Mouse (Mus musculus): ENCODE measurements at regions not wholly inside any gene's neighbourhood (a gene's known extent, or its start where the extent isn't known, plus 50 kb on each side); places are given as distances from the start of the nearest gene placed in this dataset.
A peak's percentile ranks its signal among the peaks of the same experiment; 100 is the strongest.
"Not testable (repeated sequence)": the region's sequence is repeated elsewhere in the genome, so short reads cannot be mapped to it uniquely, and the experiment has no call there.

- Histone ChIP-seq H3K9me3 (replicated peaks) (peaks cover 14% of the 10 kb centered on the region), H3K4me3 (ENCODE audit: low read depth, low read length) (no peak overlapping the region)
Observed at GRCm38 (mm10) chr12:97157748-97158147, 1101.5 kb downstream of the Galc start.

GRCm38 (mm10) chr12:97156499-97157110 lies 1102.7 kb downstream of the Galc start:
- TF ChIP-seq TAL1 (conservative IDR thresholded peaks at IDR 0.05; ENCODE audit: low read depth, low read length), result no peak
- TF ChIP-seq POLR2AphosphoS5 (IDR thresholded peaks at IDR 0.05; ENCODE audit: insufficient replicate concordance, low read depth, low read length), result no peak
- no peak for TF ChIP-seq GATA1 (IDR thresholded peaks at IDR 0.05; ENCODE audit: borderline replicate concordance, low read length)
- no peak for TF ChIP-seq GATA2 (IDR thresholded peaks at IDR 0.05; ENCODE audit: borderline replicate concordance, low read depth, low read length)
- no peak for TF ChIP-seq CTCF (IDR thresholded peaks at IDR 0.05; ENCODE audit: low read depth, low read length)
- Histone ChIP-seq H3K36me3 (replicated peaks) (no peaks in the 10 kb centered on the region), H3K9me3 (replicated peaks) (peaks cover 10% of the 10 kb centered on the region), H3K27me3 (ENCODE audit: insufficient read depth, low read length) (no peaks in the 10 kb centered on the region), H3K4me3 (ENCODE audit: low read depth, low read length) (no peak overlapping the region), H3K4me1 (ENCODE audit: insufficient read depth, low read depth, low read length) (no peaks in the 10 kb centered on the region)
- no peak for DNase-seq (ENCODE audit: low spot score)
- no peak for ATAC-seq (ENCODE audit: extremely low read depth, insufficient number of reproducible peaks, low FRiP score, poor library complexity, severe bottlenecking)

More at GRCm38 (mm10) chr12:97157748-97158147, 1101.5 kb downstream of the Galc start:
- Histone ChIP-seq H3K4me1 (ENCODE audit: insufficient read depth, low read depth, low read length) (no peaks in the 10 kb centered on the region), H3K27me3 (ENCODE audit: insufficient read depth, low read length) (no peaks in the 10 kb centered on the region), H3K36me3 (replicated peaks) (no peaks in the 10 kb centered on the region)
- DNase-seq (ENCODE audit: low spot score) (no peak), ATAC-seq (ENCODE audit: extremely low read depth, insufficient number of reproducible peaks, low FRiP score, poor library complexity, severe bottlenecking) (no peak)
- no peak for TF ChIP-seq POLR2AphosphoS5 (IDR thresholded peaks at IDR 0.05; ENCODE audit: insufficient replicate concordance, low read depth, low read length)
- TF ChIP-seq GATA2 (IDR thresholded peaks at IDR 0.05; ENCODE audit: borderline replicate concordance, low read depth, low read length), result no peak
- TF ChIP-seq TAL1 (conservative IDR thresholded peaks at IDR 0.05; ENCODE audit: low read depth, low read length), result no peak
- no peak for TF ChIP-seq CTCF (IDR thresholded peaks at IDR 0.05; ENCODE audit: low read depth, low read length)
- no peak for TF ChIP-seq GATA1 (IDR thresholded peaks at IDR 0.05; ENCODE audit: borderline replicate concordance, low read length)

GRCm38 (mm10) chr12:97142720-97143119 lies 1116.5 kb downstream of the Galc start:
- ATAC-seq (ENCODE audit: extremely low read depth, insufficient number of reproducible peaks, low FRiP score, poor library complexity, severe bottlenecking) (no peak), DNase-seq (ENCODE audit: low spot score) (no peak)
- Histone ChIP-seq H3K36me3 (replicated peaks) (no peaks in the 10 kb centered on the region), H3K27me3 (ENCODE audit: insufficient read depth, low read length) (no peaks in the 10 kb centered on the region), H3K4me1 (ENCODE audit: insufficient read depth, low read depth, low read length) (no peaks in the 10 kb centered on the region), H3K9me3 (replicated peaks) (no peaks in the 10 kb centered on the region), H3K4me3 (ENCODE audit: low read depth, low read length) (no peak overlapping the region)
- no peak for TF ChIP-seq CTCF (IDR thresholded peaks at IDR 0.05; ENCODE audit: low read depth, low read length)
- no peak for TF ChIP-seq TAL1 (conservative IDR thresholded peaks at IDR 0.05; ENCODE audit: low read depth, low read length)
- no peak for TF ChIP-seq GATA1 (IDR thresholded peaks at IDR 0.05; ENCODE audit: borderline replicate concordance, low read length)
- no peak for TF ChIP-seq POLR2AphosphoS5 (IDR thresholded peaks at IDR 0.05; ENCODE audit: insufficient replicate concordance, low read depth, low read length)
- no peak for TF ChIP-seq GATA2 (IDR thresholded peaks at IDR 0.05; ENCODE audit: borderline replicate concordance, low read depth, low read length)

- H3K36me3 ChIP-seq (replicated peaks), result no peaks in the 10 kb centered on the region
- no peaks in the 10 kb centered on the region for H3K4me1 ChIP-seq (ENCODE audit: insufficient read depth, low read depth, low read length)
Observed at GRCm38 (mm10) chr12:97137924-97138323, 1121.3 kb downstream of the Galc start.

GRCm38 (mm10) chr12:97130276-97130675 lies 1129.0 kb downstream of the Galc start:
- Histone ChIP-seq H3K4me3 (ENCODE audit: low read depth, low read length) (no peak overlapping the region), H3K9me3 (replicated peaks) (peaks cover 2% of the 10 kb centered on the region; the same call in 1 of the 2 replicates), H3K36me3 (replicated peaks) (no peaks in the 10 kb centered on the region), H3K27me3 (ENCODE audit: insufficient read depth, low read length) (no peaks in the 10 kb centered on the region), H3K4me1 (ENCODE audit: insufficient read depth, low read depth, low read length) (no peaks in the 10 kb centered on the region)
- DNase-seq (ENCODE audit: low spot score) (no peak), ATAC-seq (ENCODE audit: extremely low read depth, insufficient number of reproducible peaks, low FRiP score, poor library complexity, severe bottlenecking) (no peak)
- TF ChIP-seq TAL1 (conservative IDR thresholded peaks at IDR 0.05; ENCODE audit: low read depth, low read length) (no peak), GATA1 (IDR thresholded peaks at IDR 0.05; ENCODE audit: borderline replicate concordance, low read length) (no peak), CTCF (IDR thresholded peaks at IDR 0.05; ENCODE audit: low read depth, low read length) (no peak), POLR2AphosphoS5 (IDR thresholded peaks at IDR 0.05; ENCODE audit: insufficient replicate concordance, low read depth, low read length) (no peak), GATA2 (IDR thresholded peaks at IDR 0.05; ENCODE audit: borderline replicate concordance, low read depth, low read length) (no peak)

More at GRCm38 (mm10) chr12:97137924-97138323, 1121.3 kb downstream of the Galc start:
- TF ChIP-seq CTCF (IDR thresholded peaks at IDR 0.05; ENCODE audit: low read depth, low read length) (no peak), GATA2 (IDR thresholded peaks at IDR 0.05; ENCODE audit: borderline replicate concordance, low read depth, low read length) (no peak)
- Histone ChIP-seq H3K4me3 (ENCODE audit: low read depth, low read length) (no peak overlapping the region), H3K9me3 (replicated peaks) (no peaks in the 10 kb centered on the region), H3K27me3 (ENCODE audit: insufficient read depth, low read length) (no peaks in the 10 kb centered on the region)
- ATAC-seq (ENCODE audit: extremely low read depth, insufficient number of reproducible peaks, low FRiP score, poor library complexity, severe bottlenecking) (no peak), DNase-seq (ENCODE audit: low spot score) (no peak)

- H3K27me3 ChIP-seq (ENCODE audit: insufficient read depth, low read length), result no peaks in the 10 kb centered on the region
- H3K36me3 ChIP-seq (replicated peaks), result no peaks in the 10 kb centered on the region
- no peak for DNase-seq (ENCODE audit: low spot score)
- no peak for TF ChIP-seq POLR2AphosphoS5 (IDR thresholded peaks at IDR 0.05; ENCODE audit: insufficient replicate concordance, low read depth, low read length)
- TF ChIP-seq CTCF (IDR thresholded peaks at IDR 0.05; ENCODE audit: low read depth, low read length), result no peak
- TF ChIP-seq TAL1 (conservative IDR thresholded peaks at IDR 0.05; ENCODE audit: low read depth, low read length), result no peak
- no peak for TF ChIP-seq GATA2 (IDR thresholded peaks at IDR 0.05; ENCODE audit: borderline replicate concordance, low read depth, low read length)
- TF ChIP-seq GATA1 (IDR thresholded peaks at IDR 0.05; ENCODE audit: borderline replicate concordance, low read length), result no peak
- no peak overlapping the region for H3K4me3 ChIP-seq (ENCODE audit: low read depth, low read length)
- no peaks in the 10 kb centered on the region for H3K4me1 ChIP-seq (ENCODE audit: insufficient read depth, low read depth, low read length)
- ATAC-seq (ENCODE audit: extremely low read depth, insufficient number of reproducible peaks, low FRiP score, poor library complexity, severe bottlenecking), result no peak
- H3K9me3 ChIP-seq (replicated peaks), result 0 out of 2 replicates have a peak, but pooled peaks cover 7% of the 10 kb centered on the region
Observed at GRCm38 (mm10) chr12:97090577-97091214, 1168.6 kb downstream of the Galc start.

GRCm38 (mm10) chr12:97061352-97061895 lies 1197.8 kb downstream of the Galc start:
- not testable (repeated sequence) for H3K4me1 ChIP-seq (ENCODE audit: insufficient read depth, low read depth, low read length); DNase-seq (ENCODE audit: low spot score); H3K36me3 ChIP-seq (replicated peaks); H3K9me3 ChIP-seq (replicated peaks); H3K27me3 ChIP-seq (ENCODE audit: insufficient read depth, low read length); H3K4me3 ChIP-seq (ENCODE audit: low read depth, low read length)
- peak; percentile 100 for ATAC-seq (ENCODE audit: extremely low read depth, insufficient number of reproducible peaks, low FRiP score, poor library complexity, severe bottlenecking)

All from G1E (cell line).